Mouse (Mus musculus) left cerebral cortex, adult 18-20 months (tissue): ENCODE measurements around the gene Rsph1. TPM values are rescaled to one million over a fixed set of nuclear protein-coding genes. Genes with fewer than 3 reads are reported as not detected.
A peak's percentile ranks its signal among the peaks of the same experiment; 100 is the strongest.

Source experiments
- DNase-seq, 2 experiments: peaks; one replicate each; pipeline ENCODE4 v3.0.0; 2021 to 2022; ENCODE audit warnings: low spot score in 2 of 2, mixed read lengths in 1 of 2
- long read RNA-seq, 2 experiments: library from polyadenylated mRNA; stranded (forward); transcript quantifications; one replicate each; pipeline ENCODE4 v2.0.0; 2021
- total RNA-seq, 2 experiments: library from RNA; stranded (reverse); gene quantifications; 2 replicates each; pipeline ENCODE4 v1.2.3; 2021

Rsph1 gene
- 10 to 100 TPM; 15.4 to 16.8 TPM for total RNA-seq
- long read RNA-seq, experiment 1, transcript Rsph1-201 (9 exons, 1,191 nt) = major isoform, 30 of 31 reads
- long read RNA-seq, experiment 1, partial matches to known transcripts = 1 of 31 reads
- long read RNA-seq, experiment 1, other reads (novel, unspliced or antisense) = 0 of 31 reads
- long read RNA-seq, experiment 2, transcript Rsph1-201 (9 exons, 1,191 nt) = major isoform, 16 of 19 reads
- long read RNA-seq, experiment 2, partial matches to known transcripts = 0 of 19 reads
- long read RNA-seq, experiment 2, other reads (novel, unspliced or antisense) = 0 of 19 reads

DNA sequence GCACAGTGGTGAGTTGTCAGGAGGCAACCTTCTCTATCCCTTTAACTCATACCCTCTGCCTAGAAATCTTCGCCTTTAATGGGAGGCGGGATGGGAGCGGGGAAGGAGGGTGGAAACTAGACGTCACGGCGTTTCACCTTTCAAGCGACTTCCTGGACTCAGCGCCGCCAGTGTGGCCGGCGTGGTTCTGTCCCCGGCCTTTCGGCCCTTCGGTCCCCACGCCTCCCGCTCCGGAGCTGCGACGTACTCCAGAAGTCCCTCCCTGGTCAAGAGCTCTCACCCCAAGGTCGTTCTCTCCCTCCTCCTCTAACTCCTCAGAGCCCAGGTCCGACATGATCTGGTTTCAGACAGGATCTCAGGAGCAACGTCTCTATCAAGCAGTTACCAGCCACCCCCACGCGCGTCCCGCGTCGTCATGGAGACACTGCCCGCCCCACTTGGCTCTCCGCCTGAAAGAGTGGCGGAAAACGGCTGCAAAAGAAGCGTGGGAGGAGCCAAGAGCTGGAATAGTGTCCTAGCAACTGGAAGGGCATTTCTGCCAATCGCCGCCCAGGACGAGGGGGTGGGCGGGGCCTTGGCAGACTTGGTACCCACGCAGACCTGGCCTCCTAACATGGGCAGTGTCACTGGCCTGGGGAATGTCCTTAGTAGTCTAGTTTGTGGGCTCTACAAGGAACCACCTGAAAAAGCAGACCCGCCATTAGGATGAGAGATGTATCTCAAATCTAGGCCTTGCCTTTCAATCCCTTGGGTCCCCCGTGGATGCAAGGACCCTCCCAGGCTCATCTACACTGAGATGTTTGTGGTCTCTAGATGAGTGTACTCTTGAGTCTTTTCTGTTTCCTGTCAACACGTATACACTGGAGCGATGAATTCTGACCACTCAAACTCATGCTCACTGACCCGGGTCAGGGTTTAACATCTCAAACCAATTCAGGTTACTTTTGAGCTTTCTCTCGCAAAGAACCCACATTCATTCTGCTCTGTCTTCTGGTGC lies at the start of gene Rsph1:
TSS of gene Rsph1 (minus strand) at position 462 of the 997 bp plus-strand sequence.
- peak; percentile 100 for DNase-seq

DNA sequence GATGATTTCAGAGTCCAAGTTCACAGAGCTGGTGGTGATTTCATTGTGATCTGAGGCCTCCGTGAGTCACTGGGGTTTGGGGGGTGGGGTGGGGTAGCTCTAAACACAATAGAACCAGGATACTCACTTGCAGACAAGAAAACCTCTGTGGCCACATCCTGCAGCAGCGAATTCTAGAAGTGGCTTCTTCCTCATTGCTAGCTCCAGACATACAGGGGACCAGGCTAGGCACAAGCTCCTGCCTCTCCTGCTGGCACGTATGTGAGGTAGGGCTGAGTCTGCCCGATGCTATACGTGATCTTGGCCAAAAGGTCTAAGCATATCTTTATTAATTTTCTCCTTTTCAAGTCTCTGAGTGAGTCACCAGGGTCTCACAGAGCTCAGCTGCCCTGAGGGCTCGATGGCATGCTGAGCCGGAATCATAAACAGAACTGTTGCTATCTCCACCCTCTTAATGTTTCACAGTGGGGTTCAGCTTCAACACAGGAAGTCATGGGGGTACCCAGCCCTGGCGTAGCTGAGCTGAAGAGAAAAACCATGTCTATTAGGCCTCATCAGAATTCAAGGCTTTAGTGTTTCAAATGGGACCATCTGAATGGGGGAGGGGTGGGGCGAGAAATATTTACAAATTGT lies 49.2 kb upstream of the Rsph1 start:
- DNase-seq = no peak

DNA sequence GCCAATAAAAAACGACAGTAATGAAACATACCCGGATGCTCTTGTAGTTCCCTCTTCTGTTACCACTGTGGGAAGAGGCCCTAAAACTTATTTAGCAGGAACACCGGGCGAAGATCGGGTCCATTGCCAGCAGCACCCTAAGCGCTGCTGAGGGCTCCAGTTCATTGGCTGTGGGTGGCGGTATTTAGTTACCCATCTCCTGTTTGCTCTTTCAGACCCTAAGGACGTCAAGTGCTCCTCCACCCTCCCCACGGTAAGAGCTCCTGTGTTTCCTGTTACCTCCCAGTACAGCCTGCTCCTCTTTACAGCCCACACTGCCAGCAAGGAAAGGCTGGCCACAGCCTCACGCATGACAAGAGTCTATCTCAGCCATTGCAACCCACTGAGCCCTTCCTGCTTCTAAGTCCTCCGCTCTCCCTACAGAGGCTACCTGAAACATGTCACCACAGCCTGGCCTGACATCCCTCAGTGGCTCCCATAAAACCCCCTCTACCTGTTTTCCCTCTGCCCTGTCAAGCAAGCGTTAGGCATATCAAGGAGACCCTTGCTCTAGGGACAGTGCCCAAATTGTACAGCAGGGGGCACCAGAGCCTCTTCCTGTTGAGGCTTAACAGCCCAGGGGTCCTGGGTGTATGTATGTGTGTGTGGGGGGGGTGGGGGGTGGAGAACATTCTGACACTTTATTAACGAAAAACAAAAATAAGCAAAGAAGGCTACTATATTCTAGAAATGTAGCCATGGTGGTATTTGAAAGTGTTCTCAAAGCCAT lies 48.5 kb upstream of the Rsph1 start:
- DNase-seq = no peak

DNA sequence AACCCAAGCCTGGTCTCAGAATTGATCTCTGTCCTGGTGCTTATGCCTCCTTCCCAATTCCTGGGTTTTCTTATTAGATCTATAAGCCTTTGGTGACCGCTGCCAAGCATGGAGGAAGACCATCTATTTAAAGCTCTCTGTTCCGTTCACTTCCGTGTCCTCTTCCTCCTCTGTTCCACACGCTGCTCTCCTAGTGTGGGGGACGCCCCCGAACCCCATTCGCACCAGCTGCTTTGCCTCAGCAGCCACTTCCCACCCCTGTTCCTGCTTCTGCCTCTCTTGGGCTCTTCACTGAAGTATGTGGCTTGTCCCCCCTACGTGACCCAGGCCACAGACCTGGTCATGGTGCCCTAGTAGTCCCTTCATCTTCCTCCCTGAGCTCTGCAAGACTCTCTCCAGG lies 47.0 kb upstream of the Rsph1 start:
- no peak for DNase-seq

DNA sequence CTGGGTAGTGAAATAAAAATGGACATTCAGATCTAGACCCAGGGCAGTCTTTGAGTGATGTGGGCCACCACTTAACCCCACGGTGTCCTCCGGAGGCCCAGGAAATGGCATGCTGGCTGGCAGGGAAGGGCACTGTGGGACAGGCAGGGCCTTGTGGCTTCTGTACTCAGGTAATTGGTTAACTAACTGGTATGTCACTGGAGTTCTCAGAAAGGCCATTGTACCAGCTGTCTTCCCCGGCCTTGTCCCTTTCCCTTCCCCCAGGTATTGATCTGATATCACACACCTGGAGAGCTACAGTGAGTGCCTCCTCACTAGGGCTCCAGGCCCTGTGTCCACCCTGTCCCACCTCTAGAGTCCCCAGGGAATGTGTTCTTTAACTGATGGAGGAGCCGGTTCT lies 46.2 kb upstream of the Rsph1 start:
- DNase-seq = no peak

DNA sequence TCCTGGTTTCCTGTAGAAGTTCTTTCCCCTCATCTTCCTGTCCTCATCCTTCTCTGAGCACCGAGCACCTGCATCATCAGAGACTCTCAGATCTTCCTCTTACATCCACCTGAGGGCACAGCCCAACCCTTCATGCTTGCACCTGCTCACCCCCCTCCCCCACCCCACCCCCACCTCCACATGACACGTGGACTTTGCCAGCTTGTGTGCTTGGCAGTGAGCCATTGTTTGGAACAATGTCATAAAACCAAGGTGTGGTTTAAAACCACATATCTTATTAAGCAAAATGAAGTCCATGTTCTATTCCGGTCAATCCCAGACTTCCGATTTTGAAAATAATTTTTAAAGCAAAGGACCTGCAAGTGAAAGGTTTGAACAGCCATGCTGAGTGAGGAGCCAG lies 45.3 kb upstream of the Rsph1 start:
- no peak for DNase-seq

DNA sequence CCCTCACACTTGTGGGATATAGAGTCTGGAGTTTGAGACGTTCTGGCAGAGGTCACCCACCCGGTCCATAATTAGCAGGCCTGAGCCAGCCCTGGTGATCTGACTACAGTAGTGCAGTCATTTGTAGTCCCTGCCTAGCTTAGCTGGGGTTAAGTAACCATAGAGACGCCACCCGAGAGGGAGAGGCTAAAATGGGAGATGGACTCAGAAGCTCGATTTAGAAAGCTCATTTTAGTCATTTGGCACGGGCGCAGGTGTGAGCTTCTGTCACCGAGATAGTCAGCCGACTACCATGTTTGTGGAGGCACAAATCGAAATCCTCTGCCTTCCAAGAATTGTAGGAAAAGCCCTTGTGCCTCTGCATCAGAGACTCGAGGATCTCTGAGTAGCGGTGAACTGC lies 44.2 kb upstream of the Rsph1 start:
- DNase-seq = peak; percentile 81

DNA sequence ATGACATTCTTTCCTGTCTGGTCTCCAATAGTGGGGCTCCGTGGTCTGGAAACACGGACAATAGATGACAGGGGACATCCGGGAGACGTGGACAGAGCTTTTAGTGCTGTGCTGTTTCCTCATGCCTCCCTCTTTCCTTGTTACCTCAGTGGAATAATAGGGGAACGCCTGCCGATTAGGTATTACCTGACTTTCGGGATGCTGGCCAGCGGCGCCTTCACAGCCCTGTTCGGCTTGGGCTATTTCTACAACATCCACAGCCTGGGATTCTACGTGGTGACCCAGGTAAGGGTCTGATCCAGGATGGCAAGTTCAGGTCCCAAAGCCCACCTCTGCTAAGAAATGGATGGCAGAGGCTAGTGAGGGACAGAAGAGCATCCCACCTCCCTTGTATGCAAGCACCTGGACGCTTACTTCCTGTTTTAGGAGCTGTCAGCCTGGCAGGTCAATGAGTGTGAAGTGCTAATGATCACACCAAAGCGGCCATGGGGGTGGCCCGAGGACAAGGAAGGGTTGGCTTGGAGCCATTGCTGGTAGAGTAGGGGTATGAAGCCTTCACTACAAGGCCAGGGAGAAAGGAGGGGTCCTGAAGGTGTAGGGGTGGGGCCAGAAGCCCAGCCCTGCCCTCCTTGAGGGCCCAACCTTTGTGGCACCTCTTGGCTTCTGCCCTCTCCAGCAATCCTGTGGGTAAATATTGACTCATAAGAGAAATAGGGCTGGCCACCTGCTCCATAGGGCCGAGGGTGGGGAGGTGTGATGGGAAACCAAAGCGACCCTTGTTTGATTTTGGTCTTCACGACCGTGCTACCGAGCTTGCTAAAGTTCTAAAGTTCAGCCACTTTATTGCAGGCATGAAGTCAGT lies 42.0 kb upstream of the Rsph1 start:
- no peak for DNase-seq

DNA sequence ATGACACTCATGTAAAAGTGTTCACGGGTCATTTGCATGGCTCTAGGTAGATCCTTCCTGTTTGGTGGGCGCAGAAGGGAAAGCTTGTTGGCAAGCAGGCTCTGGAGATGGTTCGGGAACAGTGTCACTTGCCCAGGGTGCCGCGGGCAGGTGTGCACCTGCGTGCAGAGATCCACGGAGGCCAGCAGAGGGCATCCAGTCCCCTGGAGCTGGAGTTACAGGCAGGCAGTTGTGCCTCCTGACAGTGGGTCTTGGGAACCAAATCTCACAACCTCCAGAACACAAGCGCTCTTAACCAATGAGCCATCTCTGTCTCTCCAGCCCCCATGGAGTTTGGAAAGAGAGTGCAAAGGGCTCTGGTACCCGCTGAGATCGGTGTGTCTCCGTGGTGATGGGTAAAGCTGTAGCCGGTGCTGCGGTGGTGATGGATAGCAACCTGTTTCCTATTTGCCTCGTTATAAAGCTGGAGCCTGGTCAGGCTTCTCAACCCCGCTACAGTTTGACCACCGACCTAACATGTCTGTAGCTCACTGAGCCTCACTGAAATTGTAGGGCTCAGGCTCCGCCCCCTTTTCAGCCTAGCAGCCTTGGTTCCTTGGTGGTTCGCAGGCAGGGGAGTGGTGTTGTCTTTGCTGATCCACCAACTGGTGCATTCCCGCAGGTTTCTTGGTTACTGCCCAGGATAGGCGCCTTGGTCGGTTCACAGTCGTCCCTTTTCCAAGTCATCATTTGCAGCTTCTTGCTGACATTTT lies 40.5 kb upstream of the Rsph1 start:
- DNase-seq = no peak

DNA sequence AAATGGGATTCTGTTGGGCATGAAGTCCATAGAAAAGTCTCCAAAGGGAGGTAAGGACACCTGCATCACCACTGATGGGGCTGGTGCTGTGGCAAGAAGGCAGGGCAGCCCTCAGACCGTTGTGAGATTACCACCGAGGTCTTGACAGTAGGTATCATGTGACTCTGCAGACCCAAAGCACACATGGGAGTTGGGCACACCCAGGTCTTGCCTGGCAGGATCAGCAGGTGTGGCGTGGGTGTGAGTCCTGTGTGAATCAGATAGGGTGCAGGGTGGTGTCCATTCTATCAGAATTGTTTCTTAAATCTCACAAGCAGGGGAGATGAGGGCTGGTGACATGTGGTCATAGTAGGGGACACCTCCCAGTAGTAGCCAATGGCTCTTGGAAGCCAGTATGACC lies 39.8 kb upstream of the Rsph1 start:
- no peak for DNase-seq

DNA sequence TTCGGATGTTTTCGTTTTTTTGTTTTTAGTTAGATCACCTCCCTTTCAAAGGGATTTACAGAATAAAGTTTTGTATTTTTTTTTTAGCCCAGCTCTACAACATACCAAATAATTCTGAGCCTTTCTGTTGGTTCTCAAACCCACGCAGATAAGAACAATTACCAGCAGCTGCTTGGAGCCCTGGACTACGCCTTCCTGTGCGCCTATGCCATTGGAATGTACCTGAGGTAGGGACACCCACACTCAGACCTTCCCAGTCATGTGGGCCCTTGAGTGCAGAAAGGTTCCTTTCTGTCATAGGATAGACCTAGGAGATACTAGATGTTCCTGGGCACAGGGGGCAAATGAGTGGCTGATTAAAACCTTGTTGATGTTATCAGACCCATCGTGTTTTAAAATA lies 38.8 kb upstream of the Rsph1 start:
- no peak for DNase-seq

DNA sequence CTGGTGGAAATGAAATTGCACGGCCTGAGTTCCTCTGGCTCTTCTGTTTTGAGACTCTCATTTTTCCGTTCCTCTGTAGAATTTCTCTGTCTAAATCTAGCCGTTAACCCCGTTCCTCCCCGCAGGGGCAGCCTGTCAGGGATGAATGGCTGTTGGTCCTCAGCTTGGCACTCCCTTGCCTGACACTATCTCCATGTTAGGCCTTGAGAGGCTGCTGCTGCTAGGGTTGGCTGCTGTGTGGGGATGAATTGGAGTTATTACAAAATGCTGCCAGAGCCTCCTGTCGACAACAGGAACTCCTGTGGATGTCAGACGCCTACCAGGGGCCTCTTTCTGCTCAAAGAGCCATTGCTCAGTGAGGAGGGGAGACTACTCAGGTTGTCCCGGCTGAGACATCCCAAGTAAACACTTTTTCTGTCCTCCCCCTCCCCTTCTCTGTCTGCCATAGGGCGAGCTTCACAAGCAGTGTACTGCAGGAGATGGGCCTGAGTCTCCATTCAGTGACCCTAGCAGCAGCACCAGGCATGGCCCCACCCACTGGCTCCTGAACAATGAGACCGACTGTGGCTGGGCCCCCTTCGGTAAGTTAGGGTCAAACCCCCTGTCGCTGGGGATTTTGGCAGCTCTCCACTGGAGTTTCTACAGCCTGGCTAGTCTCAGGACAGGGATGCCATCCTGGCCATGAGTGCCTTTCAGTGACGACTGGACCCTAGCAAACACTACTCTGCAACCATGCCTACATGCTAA lies 38.0 kb upstream of the Rsph1 start:
- DNase-seq = no peak

DNA sequence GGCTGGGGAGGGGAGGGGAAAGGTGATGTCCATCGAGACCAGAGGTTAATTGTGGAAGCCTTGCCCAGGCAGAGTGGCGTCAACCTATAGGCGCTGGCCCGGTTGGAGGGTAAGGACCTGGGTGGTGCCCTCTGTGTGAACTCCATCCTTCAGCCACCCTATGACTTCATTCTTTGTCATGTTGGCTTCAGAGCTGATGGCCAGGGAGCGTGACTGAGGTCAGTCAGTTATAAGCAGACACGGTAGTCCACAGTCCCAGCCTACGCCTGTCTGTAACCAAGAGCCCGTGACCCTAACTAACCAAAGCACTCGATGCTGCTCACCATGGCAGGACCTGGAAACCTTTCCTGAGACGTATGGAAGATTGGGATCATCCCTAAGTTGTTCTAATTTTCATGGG lies 35.5 kb upstream of the Rsph1 start:
- no peak for DNase-seq

DNA sequence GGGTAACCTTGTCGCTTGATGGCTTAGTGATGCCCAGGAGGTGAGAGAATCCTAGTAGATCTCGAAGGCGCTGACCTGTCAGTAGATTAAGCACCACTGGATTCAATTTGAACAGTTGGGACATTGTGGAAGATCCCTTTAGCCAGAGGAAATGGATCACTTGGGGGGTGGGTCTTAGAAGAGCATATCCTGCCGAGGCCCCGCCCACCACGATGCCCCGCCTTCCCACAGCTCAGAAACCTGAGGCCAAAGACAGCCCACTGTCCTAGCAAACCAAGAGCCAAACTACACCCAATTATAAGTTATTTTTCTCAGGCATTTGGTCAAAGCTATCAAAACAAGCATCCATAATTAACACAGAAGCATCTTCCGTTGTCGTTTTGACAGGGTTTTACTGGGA lies 33.9 kb upstream of the Rsph1 start:
- DNase-seq = no peak

DNA sequence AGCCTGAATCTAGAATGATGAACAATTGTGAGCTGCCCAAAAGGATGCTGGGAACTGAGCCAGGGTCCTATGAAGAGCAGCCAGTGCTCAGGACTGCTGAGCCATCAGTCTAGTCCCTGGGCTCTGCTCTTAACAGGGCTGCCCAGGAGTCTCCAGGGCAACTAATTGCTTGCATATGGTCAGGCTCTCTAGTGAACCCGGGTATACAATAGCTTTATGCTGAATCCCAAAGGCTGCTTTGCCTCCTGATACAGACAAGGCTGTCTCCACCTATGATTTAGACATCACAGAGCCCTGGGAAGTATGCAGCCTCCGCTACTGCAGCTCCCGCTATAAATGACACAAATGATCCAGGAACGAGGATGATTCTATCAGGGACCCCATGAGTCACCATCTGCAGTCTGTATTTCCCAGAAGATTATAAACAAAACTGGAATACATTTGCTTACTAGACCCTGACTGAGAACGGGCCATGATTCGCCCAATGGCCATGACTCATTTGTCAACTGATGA lies 32.2 kb upstream of the Rsph1 start:
- no peak for DNase-seq

DNA sequence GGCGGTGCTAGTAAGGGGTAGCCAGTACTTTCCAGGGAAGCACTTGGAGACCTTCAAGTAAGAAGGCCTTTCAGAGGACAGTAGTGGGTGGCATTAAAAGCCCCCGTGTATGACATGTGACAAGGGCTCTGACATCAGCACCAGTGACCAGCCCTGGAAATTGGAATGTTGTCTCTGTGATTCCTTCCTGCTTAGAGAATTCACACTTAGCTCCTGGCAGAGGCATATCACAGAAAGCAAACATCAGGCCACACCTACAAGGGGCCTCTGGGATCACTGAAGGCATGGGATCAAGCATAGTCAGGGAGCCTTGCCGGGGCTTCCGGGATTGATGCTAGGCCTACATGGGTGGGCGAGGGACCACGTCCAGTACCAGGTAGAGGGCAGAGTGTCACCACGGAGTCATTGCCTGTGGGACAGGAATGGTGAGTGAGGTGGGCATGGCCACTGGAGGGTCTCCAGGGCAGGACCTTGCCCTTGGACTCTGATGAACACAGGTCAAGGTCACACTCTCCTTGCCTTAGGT lies 31.2 kb upstream of the Rsph1 start:
- no peak for DNase-seq

DNA sequence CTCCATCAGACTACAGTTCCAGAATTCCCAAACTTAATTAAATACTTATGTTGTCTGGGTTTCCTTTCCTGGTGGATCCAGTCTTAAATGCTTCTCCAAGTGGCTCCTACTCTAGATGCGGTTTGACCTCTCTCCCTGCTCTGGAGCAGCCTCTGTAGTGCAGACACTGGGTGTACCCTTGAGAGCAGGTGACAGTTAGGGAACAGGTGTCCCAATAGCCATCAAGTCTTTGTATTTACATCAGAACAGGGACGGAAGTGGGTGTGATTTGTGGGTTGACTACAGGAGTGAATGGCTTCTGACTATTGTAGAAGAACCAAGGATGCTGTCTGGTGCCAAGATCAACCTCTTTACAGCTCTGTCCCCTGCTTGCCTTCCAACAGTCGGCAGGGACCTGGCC lies 30.6 kb upstream of the Rsph1 start:
- no peak for DNase-seq

DNA sequence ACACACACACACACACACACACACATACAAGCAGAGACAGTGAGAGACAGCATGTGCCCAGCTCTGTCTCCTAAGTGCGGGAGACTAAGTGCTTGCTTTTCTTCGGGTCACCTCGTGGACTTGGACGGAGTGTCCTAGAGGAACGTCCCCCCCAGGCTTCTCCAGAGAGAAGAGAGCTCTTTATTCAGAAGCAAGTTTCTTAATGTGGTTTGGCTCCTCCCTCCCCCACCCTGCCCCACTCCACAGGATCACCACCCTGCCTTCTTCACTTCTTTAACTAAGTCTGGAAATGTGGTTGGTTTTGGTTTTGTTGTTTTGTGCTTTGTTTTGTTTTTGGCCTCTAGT lies 28.6 kb upstream of the Rsph1 start:
- no peak for DNase-seq
